Mouse (Mus musculus) gastrocnemius, adult 18-20 months (tissue): ENCODE data around the gene Gm4707. TPM values are rescaled to one million over a fixed set of nuclear protein-coding genes. Genes with fewer than 3 reads are reported as not detected.
"Not testable (repeated sequence)": the region's sequence is repeated elsewhere in the genome, so short reads cannot be mapped to it uniquely, and the experiment has no call there.

Source experiments
- DNase-seq: peaks from one replicate; pipeline ENCODE4 v3.0.0; 2021; ENCODE audit warnings: low spot score
- total RNA-seq, 2 experiments: library from RNA; stranded (reverse); gene quantifications; 2 replicates each; pipeline ENCODE4 v1.2.3; 2021

Gene Gm4707
- total RNA-seq, 2 experiments from 2014 or later: 0.57 to 0.71 TPM

GRCm38 (mm10) chr17:71444718-71445117, 15.0 kb downstream of the Gm4707 start:
- no peak for DNase-seq

GRCm38 (mm10) chr17:71444126-71444525, 15.6 kb downstream of the Gm4707 start:
- no peak for DNase-seq

- no peak for DNase-seq
Observed at GRCm38 (mm10) chr17:71443273-71443672, 16.4 kb downstream of the Gm4707 start.

- not testable (repeated sequence) for DNase-seq
Observed at GRCm38 (mm10) chr17:71422502-71422901, 37.2 kb downstream of the Gm4707 start.

GRCm38 (mm10) chr17:71419448-71419847, 40.3 kb downstream of the Gm4707 start:
- not testable (repeated sequence) for DNase-seq

- DNase-seq: no peak
Observed at GRCm38 (mm10) chr17:71417008-71417407, 42.7 kb downstream of the Gm4707 start.

Other genes starting within 250 kb of the Gm4707 start
- gene Emilin2, start 147.9 kb downstream of the Gm4707 start, total RNA-seq: 1 to 10 TPM; 4.4 to 5.0 TPM
- gene Smchd1, start 15.4 kb upstream of the Gm4707 start, total RNA-seq: 1 to 10 TPM; 8.6 to 9.9 TPM
- gene Ndc80, start 66.9 kb upstream of the Gm4707 start, total RNA-seq: under 1 TPM in 1 of 2 experiments, not detected in 1; 0.14 TPM
- gene Spdya, start 92.1 kb upstream of the Gm4707 start, total RNA-seq: under 1 TPM; 0.27 to 0.55 TPM
- gene Wdr43, start 156.0 kb upstream of the Gm4707 start, total RNA-seq: 10 to 100 TPM; 26.5 to 29.6 TPM
- 1 to 10 TPM; 2.4 to 4.9 TPM for gene Togaram2, start 213.3 kb upstream of the Gm4707 start, total RNA-seq